Comparison of ENCODE assay signal across 24 mouse cellular contexts in genomic region chr13:30619684-30620083, GRCm38 (mm10). TPM values are rescaled to one million over a fixed set of nuclear protein-coding genes. Genes with fewer than 3 reads are reported as not detected.
DNase-seq lines count a peak whose midpoint lies in the region; ATAC-seq and TF ChIP-seq lines count a peak whose summit lies in the region.
"Had no signal": no experiment of that assay in that cellular context is flagged by ENCODE, and none has a peak within 500 bp of the region (broad histone marks: within the 10 kb centered on the region; RNA-seq: fewer than 3 reads in every experiment).

No protein-coding gene starts in this region.

- H3K9ac ChIP-seq in hindbrain, postnatal 0 days (replicated peaks; ENCODE audit: low read length), result no peak overlapping the region
- H3K9ac ChIP-seq: embryonic facial prominence, embryonic 13.5 days; embryonic facial prominence, embryonic 15.5 days; forebrain, embryonic 12.5 days had no signal

- ATAC-seq in hindbrain, postnatal 0 days, result no peak
- ATAC-seq: forebrain, embryonic 14.5 days; forebrain, embryonic 16.5 days; Patski had no signal

- WGBS in hindbrain, postnatal 0 days, result 63% methylated on average over 3 of the region's 3 CpGs

- no peaks in the 10 kb centered on the region for H3K27me3 ChIP-seq in hindbrain, postnatal 0 days (ENCODE audit: insufficient read depth, low read length)
- H3K27me3 ChIP-seq: embryonic facial prominence, embryonic 13.5 days; embryonic facial prominence, embryonic 15.5 days; forebrain, embryonic 12.5 days had no signal

- H3K9me3 ChIP-seq in hindbrain, postnatal 0 days (ENCODE audit: low read length), result no peaks in the 10 kb centered on the region
- H3K9me3 ChIP-seq: embryonic facial prominence, embryonic 13.5 days; embryonic facial prominence, embryonic 15.5 days; G1E had no signal

- no peak overlapping the region for H3K4me3 ChIP-seq in hindbrain, postnatal 0 days (ENCODE audit: low read length)
- H3K4me3 ChIP-seq: embryonic facial prominence, embryonic 13.5 days; embryonic facial prominence, embryonic 15.5 days; erythroblast, embryonic 14.5 days; forebrain, embryonic 10.5 days; forebrain, embryonic 12.5 days had no signal

- peak; percentile 14 for DNase-seq in adrenal gland, adult 2 months
- no peak for DNase-seq in adrenal gland, adult (ENCODE audit: inconsistent age in 2 of 2, low spot score in 1 of 2)
- DNase-seq in 3T3-L1 (ENCODE audit: low read depth, low spot score) (peak; percentile 8), ZHBTc4 (ENCODE audit: low read depth, low spot score) (peak; percentile 6)
- peak; percentile 28 to 58 for DNase-seq in natural killer cell, adult 2 months (ENCODE audit: low spot score in 2 of 2)
- DNase-seq in right cerebral cortex, postnatal 36 days (ENCODE audit: low spot score in 2 of 2), result no peak
- DNase-seq in hindbrain, postnatal 0 days (ENCODE audit: low spot score), result no peak
- DNase-seq: adrenal gland, postnatal 10 days; adrenal gland, postnatal 25 days; cerebellum, adult 11-12 months; cerebellum, adult 2 months; cerebellum, adult 9-10 months; cerebellum, postnatal 14 days; cerebellum, postnatal 36 days; embryo, embryonic 11 days had no signal

- H3K27ac ChIP-seq in hindbrain, postnatal 0 days, result no peak overlapping the region
- H3K27ac ChIP-seq: embryonic facial prominence, embryonic 13.5 days; embryonic facial prominence, embryonic 15.5 days; forebrain, embryonic 10.5 days; forebrain, embryonic 12.5 days had no signal

- no peak overlapping the region for H3K4me2 ChIP-seq in hindbrain, postnatal 0 days (ENCODE audit: low read depth, low read length)
- H3K4me2 ChIP-seq: embryonic facial prominence, embryonic 13.5 days; embryonic facial prominence, embryonic 15.5 days; forebrain, embryonic 12.5 days had no signal

- no peak for TF ChIP-seq CTCF in hindbrain, postnatal 0 days (IDR thresholded peaks at IDR 0.05; ENCODE audit: low read depth)

- H3K36me3 ChIP-seq in hindbrain, postnatal 0 days (ENCODE audit: insufficient read depth, low read length), result no peaks in the 10 kb centered on the region
- H3K36me3 ChIP-seq: embryonic facial prominence, embryonic 13.5 days; embryonic facial prominence, embryonic 15.5 days; forebrain, embryonic 10.5 days; forebrain, embryonic 12.5 days; G1E had no signal

- H3K4me1 ChIP-seq in hindbrain, postnatal 0 days (ENCODE audit: insufficient read depth, low read length), result no peaks in the 10 kb centered on the region
- H3K4me1 ChIP-seq: embryonic facial prominence, embryonic 13.5 days; embryonic facial prominence, embryonic 15.5 days; forebrain, embryonic 10.5 days; forebrain, embryonic 12.5 days had no signal

RNA-seq across cellular contexts. Expression of gene Dusp22, which starts 40.1 kb away (rescaled TPM):
- total RNA-seq in adrenal gland, adult 2 months (2021), result 10 to 100 TPM; 21.8 to 29.6 TPM
- 7.6 and 9.5 TPM in 2 replicates for polyA plus RNA-seq in adrenal gland, adult 2 months (2012; rRNA removed)
- total RNA-seq in hindbrain, postnatal 0 days (2014; rRNA removed), result 13.0 and 17.2 TPM in 2 replicates
- 29.4 and 30.1 TPM in 2 replicates for polyA plus RNA-seq in hindbrain, postnatal 0 days (2015; fragmentation: Nextera tagmentation; extraction: Ambion mirVana)
- polyA plus RNA-seq: G1E had no signal

Comparison
In these comparisons a context has a peak if more than half of its experiments do, and no peak if none do; other contexts are left out.
1. DNase-seq: peak in adrenal gland, adult 2 months (single experiment), 3T3-L1 (single experiment), ZHBTc4 (single experiment) and natural killer cell, adult 2 months (2 of 2); none in adrenal gland, adult (0 of 2), right cerebral cortex, postnatal 36 days (0 of 2) and hindbrain, postnatal 0 days (single experiment).